Mouse (Mus musculus) C2C12 (cell line): ENCODE measurements at regions not wholly inside any gene's neighbourhood (a gene's known extent, or its start where the extent isn't known, plus 50 kb on each side); places are given as distances from the start of the nearest gene placed in this dataset.

ENCODE experiments used
- CEBPB ChIP-seq: IDR thresholded peaks from one replicate; pipeline ENCODE4 v1.6.1; 2011; ENCODE audit warnings: low read depth, mild to moderate bottlenecking, control low read depth, moderate library complexity
- CTCF ChIP-seq: IDR thresholded peaks from one replicate; pipeline ENCODE4 v1.5.1; 2011; ENCODE audit not compliant: control insufficient read depth, insufficient read depth, insufficient read length
- MYOD1 ChIP-seq: IDR thresholded peaks from one replicate; pipeline ENCODE4 v1.6.1; 2011; ENCODE audit warnings: low read depth; ENCODE audit not compliant: control insufficient read depth, insufficient read length
- MYOG ChIP-seq: IDR thresholded peaks from one replicate; pipeline ENCODE4 v1.6.1; 2011; ENCODE audit not compliant: control insufficient read depth, insufficient read length; ENCODE audit errors: extremely low read depth
- USF1 ChIP-seq: IDR thresholded peaks from one replicate; pipeline ENCODE4 v1.6.1; 2011; ENCODE audit warnings: low read depth, mild to moderate bottlenecking, control low read depth, moderate library complexity

DNA sequence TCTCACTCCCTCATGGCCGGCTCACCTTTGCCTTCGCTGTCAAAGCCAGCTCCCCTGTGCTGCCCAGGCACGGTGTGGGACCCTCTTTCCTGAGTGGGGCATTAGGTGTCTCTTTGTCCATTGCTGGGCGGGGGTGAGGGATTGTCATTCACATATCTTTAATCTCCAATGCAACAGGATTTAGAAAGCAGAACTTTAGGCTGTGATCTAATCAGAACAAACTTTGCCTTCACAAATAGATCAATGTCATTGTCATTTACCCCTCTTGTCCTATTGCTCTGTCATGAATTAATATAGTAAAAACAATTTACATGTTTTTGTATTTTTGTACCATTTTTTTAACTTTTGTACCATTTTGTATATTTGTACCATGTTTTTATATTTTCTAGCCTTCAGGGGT lies 254.7 kb upstream of the Pik3r1 start:
- TF ChIP-seq CTCF = no peak
- TF ChIP-seq USF1 = no peak
- no peak for TF ChIP-seq CEBPB
- no peak for TF ChIP-seq MYOG
- no peak for TF ChIP-seq MYOD1
